ENCODE assay signal across 12 mouse cellular contexts in the genomic region with DNA sequence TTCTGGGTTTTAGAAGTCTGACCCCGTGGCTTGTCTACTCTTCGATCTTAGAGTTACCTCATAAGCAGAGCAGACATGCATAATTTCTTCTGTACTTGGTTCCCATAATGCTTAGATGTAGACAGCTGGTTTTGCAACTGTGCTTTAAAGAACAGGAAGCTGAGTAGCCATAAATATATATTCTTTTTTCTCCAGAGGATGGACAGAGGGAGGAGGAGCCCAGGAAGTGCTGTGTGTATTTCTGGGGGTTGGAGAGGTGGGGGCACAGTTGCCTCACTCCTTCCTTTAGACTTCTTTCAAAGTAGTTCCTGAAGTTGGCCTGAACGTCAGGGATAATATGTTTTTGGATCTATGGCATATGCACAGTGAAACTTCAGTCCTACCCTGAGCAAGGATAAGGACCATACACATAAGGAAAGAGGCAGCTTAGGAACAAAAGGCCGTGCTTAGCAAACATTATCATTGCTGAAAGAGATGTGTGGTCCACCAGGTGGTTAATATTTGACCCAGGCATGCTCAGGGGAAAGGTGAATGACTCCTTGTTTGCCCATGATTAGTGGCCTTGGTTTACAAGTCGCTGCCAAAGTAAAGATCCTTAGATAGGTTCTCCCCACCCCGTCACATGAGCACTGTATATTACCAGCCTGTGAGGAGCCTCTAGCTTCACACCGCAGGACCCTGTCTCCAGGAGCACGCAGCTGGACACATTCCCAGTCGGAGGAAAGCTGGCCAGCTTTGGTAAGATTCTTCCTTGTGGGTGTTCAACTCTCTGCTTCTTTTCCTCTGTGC. TPM values are rescaled to one million over a fixed set of nuclear protein-coding genes. Genes with fewer than 3 reads are reported as not detected.
DNase-seq lines count a peak whose midpoint lies in the region; ATAC-seq lines count a peak whose summit lies in the region.
"Had no signal": no experiment of that assay in that cellular context is flagged by ENCODE, and none has a peak within 500 bp of the region (broad histone marks: within the 10 kb centered on the region; RNA-seq: fewer than 3 reads in every experiment).

No protein-coding gene starts in this region.

- WGBS in liver, embryonic 15.5 days (ENCODE audit: insufficient replicate concordance), result 44% methylated on average over 9 of the region's 9 CpGs
- WGBS in forebrain, embryonic 10.5 days, result 80% methylated on average over 9 of the region's 9 CpGs

- no peak overlapping the region for H3K9ac ChIP-seq in liver, embryonic 15.5 days
- H3K9ac ChIP-seq: heart, embryonic 12.5 days had no signal

- H3K27ac ChIP-seq in liver, embryonic 15.5 days (replicated peaks), result no peak overlapping the region
- H3K27ac ChIP-seq in forebrain, embryonic 10.5 days, result no peak overlapping the region

- H3K4me1 ChIP-seq in liver, embryonic 15.5 days (replicated peaks), result peaks cover 49% of the 10 kb centered on the region
- H3K4me1 ChIP-seq in forebrain, embryonic 10.5 days, result no peaks in the 10 kb centered on the region

- H3K4me2 ChIP-seq in liver, embryonic 15.5 days, result peak overlapping the region; percentile 15
- H3K4me2 ChIP-seq: heart, embryonic 12.5 days had no signal

- no peak overlapping the region for H3K4me3 ChIP-seq in liver, embryonic 15.5 days (replicated peaks)
- H3K4me3 ChIP-seq in forebrain, embryonic 10.5 days, result no peak overlapping the region
- H3K4me3 ChIP-seq: heart, embryonic 12.5 days had no signal

- H3K36me3 ChIP-seq in liver, embryonic 15.5 days (replicated peaks), result no peaks in the 10 kb centered on the region
- H3K36me3 ChIP-seq in forebrain, embryonic 10.5 days (replicated peaks), result no peaks in the 10 kb centered on the region
- H3K36me3 ChIP-seq: heart, embryonic 12.5 days had no signal

- H3K9me3 ChIP-seq in liver, embryonic 15.5 days (replicated peaks), result no peaks in the 10 kb centered on the region
- no peaks in the 10 kb centered on the region for H3K9me3 ChIP-seq in forebrain, embryonic 10.5 days
- H3K9me3 ChIP-seq: heart, embryonic 12.5 days had no signal

- peak; percentile 54 for ATAC-seq in granulocyte monocyte progenitor cell, adult 5-6 weeks (replicated peaks; ENCODE audit: poor library complexity, severe bottlenecking)
- ATAC-seq in liver, embryonic 15.5 days (ENCODE audit: insufficient read depth), result peak; percentile 53; the same call in 1 of the 2 replicates
- ATAC-seq in megakaryocyte, adult 5-6 weeks (ENCODE audit: poor library complexity, severe bottlenecking), result peak; percentile 41

- H3K27me3 ChIP-seq in liver, embryonic 15.5 days, result peaks cover 4% of the 10 kb centered on the region; the same call in 1 of the 2 replicates
- peaks cover 10% of the 10 kb centered on the region; the same call in 1 of the 2 replicates for H3K27me3 ChIP-seq in forebrain, embryonic 10.5 days (ENCODE audit: poor library complexity, severe bottlenecking)
- H3K27me3 ChIP-seq: heart, embryonic 12.5 days had no signal

- peak; percentile 39 to 43 for DNase-seq in kidney, adult 8-10 months
- no peak for DNase-seq in forebrain, embryonic 10.5 days (ENCODE audit: extremely low spot score, low spot score)
- DNase-seq in right cerebral cortex, postnatal 25 days, result no peak
- no peak for DNase-seq in adrenal gland, postnatal 36 days
- no peak for DNase-seq in retina, embryonic 14.5 days (ENCODE audit: low spot score)
- DNase-seq: left cerebral cortex, postnatal 4 days; retina, postnatal 1 day; thymus, postnatal 14 days had no signal

RNA-seq across cellular contexts. Expression of a gene that starts 5.0 kb away (rescaled TPM):
- 0.45 TPM in 1 of 2 replicates, not detected in the other for total RNA-seq in granulocyte monocyte progenitor cell, adult 5-6 weeks (2014; fragmentation: Nextera tagmentation)
- total RNA-seq in granulocyte monocyte progenitor cell, adult 5-6 weeks (2017), result 1.4 and 1.8 TPM in 2 replicates
- 6.8 and 7.4 TPM in 2 replicates for polyA plus RNA-seq in liver, embryonic 15.5 days (2015; fragmentation: Nextera tagmentation; extraction: Ambion mirVana)
- 8.2 and 10.0 TPM in 2 replicates for total RNA-seq in megakaryocyte, adult 5-6 weeks (2015)
- total RNA-seq in megakaryocyte, adult 5-6 weeks (2017), result 9.4 and 13.7 TPM in 2 replicates
- 1.7 and 1.9 TPM in 2 replicates for polyA plus RNA-seq in forebrain, embryonic 10.5 days (2016; fragmentation: Nextera tagmentation; extraction: Ambion mirVana)
- total RNA-seq in adrenal gland, postnatal 36 days (2021), result 1 to 10 TPM; 5.5 to 5.8 TPM

RNA-seq across cellular contexts. Expression of a gene that starts 5.1 kb away (rescaled TPM):
- total RNA-seq in granulocyte monocyte progenitor cell, adult 5-6 weeks (2014; fragmentation: Nextera tagmentation), result 1.7 and 6.8 TPM in 2 replicates
- total RNA-seq in granulocyte monocyte progenitor cell, adult 5-6 weeks (2017), result 2.5 and 2.9 TPM in 2 replicates
- polyA plus RNA-seq in liver, embryonic 15.5 days (2015; fragmentation: Nextera tagmentation; extraction: Ambion mirVana), result 23.0 and 23.7 TPM in 2 replicates
- total RNA-seq in megakaryocyte, adult 5-6 weeks (2015), result 36.2 and 44.8 TPM in 2 replicates
- total RNA-seq in megakaryocyte, adult 5-6 weeks (2017), result 21.0 and 22.3 TPM in 2 replicates
- polyA plus RNA-seq in forebrain, embryonic 10.5 days (2016; fragmentation: Nextera tagmentation; extraction: Ambion mirVana), result 6.6 and 6.8 TPM in 2 replicates
- 10 to 100 TPM; 40.6 to 52.3 TPM for total RNA-seq in adrenal gland, postnatal 36 days (2021)

RNA-seq across cellular contexts. Expression of a gene that starts 18.3 kb away (rescaled TPM):
- not detected in 2 replicates for total RNA-seq in granulocyte monocyte progenitor cell, adult 5-6 weeks (2014; fragmentation: Nextera tagmentation)
- total RNA-seq in granulocyte monocyte progenitor cell, adult 5-6 weeks (2017), result not detected in 2 replicates
- not detected in 2 replicates for polyA plus RNA-seq in liver, embryonic 15.5 days (2015; fragmentation: Nextera tagmentation; extraction: Ambion mirVana)
- not detected in 2 replicates for total RNA-seq in megakaryocyte, adult 5-6 weeks (2015)
- not detected in 2 replicates for total RNA-seq in megakaryocyte, adult 5-6 weeks (2017)
- polyA plus RNA-seq in forebrain, embryonic 10.5 days (2016; fragmentation: Nextera tagmentation; extraction: Ambion mirVana), result 0.28 TPM in 1 of 2 replicates, not detected in the other
- not detected for total RNA-seq in adrenal gland, postnatal 36 days (2021)
- total RNA-seq: left cerebral cortex, postnatal 4 days had no signal
- polyA plus RNA-seq: heart, embryonic 12.5 days had no signal

RNA-seq across cellular contexts. Expression of a gene that starts 21.7 kb away (rescaled TPM):
- total RNA-seq in granulocyte monocyte progenitor cell, adult 5-6 weeks (2014; fragmentation: Nextera tagmentation), result not detected in 2 replicates
- total RNA-seq in granulocyte monocyte progenitor cell, adult 5-6 weeks (2017), result not detected in 2 replicates
- not detected in 2 replicates for polyA plus RNA-seq in liver, embryonic 15.5 days (2015; fragmentation: Nextera tagmentation; extraction: Ambion mirVana)
- not detected in 2 replicates for total RNA-seq in megakaryocyte, adult 5-6 weeks (2015)
- not detected in 2 replicates for total RNA-seq in megakaryocyte, adult 5-6 weeks (2017)
- polyA plus RNA-seq in forebrain, embryonic 10.5 days (2016; fragmentation: Nextera tagmentation; extraction: Ambion mirVana), result not detected in 2 replicates
- not detected for total RNA-seq in adrenal gland, postnatal 36 days (2021)
- total RNA-seq: left cerebral cortex, postnatal 4 days had no signal
- polyA plus RNA-seq: heart, embryonic 12.5 days had no signal

RNA-seq across cellular contexts. Expression of a gene that starts 27.8 kb away (rescaled TPM):
- total RNA-seq in granulocyte monocyte progenitor cell, adult 5-6 weeks (2014; fragmentation: Nextera tagmentation), result 1.2 and 6.1 TPM in 2 replicates
- total RNA-seq in granulocyte monocyte progenitor cell, adult 5-6 weeks (2017), result 8.2 and 10.0 TPM in 2 replicates
- 3.3 and 5.1 TPM in 2 replicates for polyA plus RNA-seq in liver, embryonic 15.5 days (2015; fragmentation: Nextera tagmentation; extraction: Ambion mirVana)
- 288 and 294 TPM in 2 replicates for total RNA-seq in megakaryocyte, adult 5-6 weeks (2015)
- 303 and 351 TPM in 2 replicates for total RNA-seq in megakaryocyte, adult 5-6 weeks (2017)
- 0.26 and 0.30 TPM in 2 replicates for polyA plus RNA-seq in forebrain, embryonic 10.5 days (2016; fragmentation: Nextera tagmentation; extraction: Ambion mirVana)
- total RNA-seq in adrenal gland, postnatal 36 days (2021), result 1 to 10 TPM in 1 of 2 experiments, under 1 TPM in 1; 0.46 to 1.4 TPM

Comparison
In these comparisons a context has a peak if more than half of its experiments do, and no peak if none do; other contexts are left out.
1. DNase-seq: peak in kidney, adult 8-10 months (2 of 2); none in forebrain, embryonic 10.5 days (single experiment), right cerebral cortex, postnatal 25 days (single experiment), adrenal gland, postnatal 36 days (0 of 2) and retina, embryonic 14.5 days (single experiment).
2. Peak in every context shown above with its lines, with median percentiles within 50 percentile points of each other: ATAC-seq.